Mouse (Mus musculus) intestine, postnatal 0 days (tissue): ENCODE results near the gene Ten1. TPM values are rescaled to one million over a fixed set of nuclear protein-coding genes. Genes with fewer than 3 reads are reported as not detected.

Experiments used
- ATAC-seq: fragments of 200-750 bp; cut with Nextera tagmentation; 2 replicates; pipeline ENCODE4 v1.8.0; 2017; ENCODE audit warnings: mild to moderate bottlenecking, moderate TSS enrichment, moderate library complexity
- H3K27ac ChIP-seq: fragments of 300-500 bp; sonication (generic); 2 replicates; pipeline ENCODE4 v1.5.1; 2014; ENCODE audit warnings: mild to moderate bottlenecking, low read depth, low read length, moderate library complexity
- H3K27me3 ChIP-seq: fragments of 300-500 bp; sonication (generic); replicated peaks from 2 replicates; pipeline ENCODE4 v1.6.1; 2014; ENCODE audit warnings: low read length, mixed read lengths; ENCODE audit not compliant: control insufficient read depth, insufficient read depth
- H3K36me3 ChIP-seq: fragments of 300-500 bp; sonication (generic); 2 replicates; pipeline ENCODE4 v1.6.1; 2014; ENCODE audit warnings: mild to moderate bottlenecking, moderate library complexity; ENCODE audit not compliant: control insufficient read depth, insufficient read depth
- H3K4me1 ChIP-seq: fragments of 300-500 bp; sonication (generic); replicated peaks from 2 replicates; pipeline ENCODE4 v1.6.1; 2014; ENCODE audit warnings: antibody characterized with exemption, low read length, mixed read lengths; ENCODE audit not compliant: control insufficient read depth, insufficient read depth
- H3K4me2 ChIP-seq: fragments of 300-500 bp; sonication (generic); replicated peaks from 2 replicates; pipeline ENCODE4 v1.6.1; 2014; ENCODE audit warnings: low read depth, mild to moderate bottlenecking, moderate library complexity
- H3K4me3 ChIP-seq: fragments of 300-500 bp; sonication (generic); 2 replicates; pipeline ENCODE4 v1.5.1; 2014; ENCODE audit warnings: low read depth, low read length
- H3K9ac ChIP-seq: fragments of 300-500 bp; sonication (generic); 2 replicates; pipeline ENCODE4 v1.6.1; 2014; ENCODE audit warnings: mild to moderate bottlenecking, low read depth, low read length
- H3K9me3 ChIP-seq: fragments of 300-500 bp; sonication (generic); 2 replicates; pipeline ENCODE4 v1.6.1; 2016; ENCODE audit warnings: mixed run types; ENCODE audit not compliant: control insufficient read depth
- CTCF ChIP-seq: sonication (generic); IDR thresholded peaks from 2 replicates; pipeline ENCODE4 v1.5.1; 2016; ENCODE audit warnings: low read depth, mild to moderate bottlenecking, control low read depth, antibody characterized with exemption, moderate library complexity
- WGBS: fragments of 180-500 bp; shearing (Covaris S2); extraction: QIAGEN DNeasy Blood & Tissue Kit; methylation state at CpG from one replicate; pipeline ENCODE4 v1.1.7; 2014; 5-methylcytosine and 5-hydroxymethylcytosine counted together
- polyA plus RNA-seq: library from polyadenylated mRNA; unstranded; fragments of >200 nt; fragmentation: Nextera tagmentation; extraction: Ambion mirVana; gene quantifications from 2 replicates; pipeline ENCODE4 v1.2.1, GENCODE M21; 2015

The Ten1 gene
- polyA plus RNA-seq, 1 experiment from 2014 or later: 66.8 TPM

DNA sequence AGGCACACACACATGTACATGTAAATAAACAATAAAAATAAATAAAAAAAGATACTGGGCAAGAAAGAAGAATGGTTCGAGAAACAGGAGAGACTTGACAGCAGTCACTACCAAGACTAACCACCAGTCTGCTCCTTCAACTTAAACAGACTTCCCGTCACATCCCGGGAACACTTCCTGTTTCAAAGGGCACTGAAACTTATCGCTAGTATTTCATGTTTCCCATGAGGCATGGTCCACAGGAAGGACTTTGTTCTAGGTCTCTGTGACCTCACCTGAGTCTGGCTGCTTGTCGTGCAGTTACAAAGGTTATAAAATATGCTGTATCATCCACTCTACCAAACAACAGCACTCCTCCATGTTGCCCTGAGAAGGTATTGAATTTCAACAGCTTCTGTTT is 3.4 kb upstream of the Ten1 start:
- Histone ChIP-seq H3K9ac (0 out of 2 replicates have a peak overlapping the region, but pooled peaks have one; percentile 7), H3K4me1 (0 out of 2 replicates have a peak, but pooled peaks cover 6% of the 10 kb centered on the region), H3K4me3 (no peak overlapping the region; the same call in 1 of the 2 replicates), H3K27me3 (no peaks in the 10 kb centered on the region), H3K36me3 (peaks cover 26% of the 10 kb centered on the region), H3K27ac (peak overlapping the region; percentile 88), H3K9me3 (no peaks in the 10 kb centered on the region), H3K4me2 (peak overlapping the region; percentile 80)
- peak; percentile 60 for ATAC-seq
- peak; percentile 64 for TF ChIP-seq CTCF
- WGBS: 28% methylated on average over 5 of the region's 5 CpGs

DNA sequence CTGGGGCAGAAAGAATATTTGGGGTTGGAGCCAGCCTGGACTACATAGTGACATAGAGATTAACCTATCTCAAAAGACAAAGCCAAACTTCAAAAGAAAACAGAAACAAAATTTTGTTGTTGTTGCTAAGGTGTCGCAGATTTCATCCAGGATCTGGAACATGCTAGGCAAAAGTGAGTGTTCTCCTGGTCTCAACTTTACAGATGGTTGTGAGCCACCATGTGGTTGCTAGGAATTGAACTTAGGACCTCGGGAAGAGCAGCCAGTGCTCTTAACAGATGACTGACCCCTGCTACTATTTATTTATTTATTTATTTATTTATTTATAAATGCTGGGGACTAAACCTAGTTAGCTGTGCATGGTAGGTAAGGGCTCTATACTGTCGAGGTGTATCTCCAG is 2.3 kb upstream of the Ten1 start:
- H3K27ac ChIP-seq: peak overlapping the region; percentile 88
- peak overlapping the region; percentile 80 for H3K4me2 ChIP-seq
- H3K36me3 ChIP-seq: peaks cover 16% of the 10 kb centered on the region
- WGBS: 73% methylated on average over 3 of the region's 3 CpGs
- no peaks in the 10 kb centered on the region for H3K9me3 ChIP-seq
- H3K4me3 ChIP-seq: peak overlapping the region; percentile 76; the same call in 1 of the 2 replicates
- ATAC-seq: no peak
- no peaks in the 10 kb centered on the region for H3K27me3 ChIP-seq
- 0 out of 2 replicates have a peak, but pooled peaks cover 6% of the 10 kb centered on the region for H3K4me1 ChIP-seq
- TF ChIP-seq CTCF: no peak
- H3K9ac ChIP-seq: no peak overlapping the region; the same call in 1 of the 2 replicates

DNA sequence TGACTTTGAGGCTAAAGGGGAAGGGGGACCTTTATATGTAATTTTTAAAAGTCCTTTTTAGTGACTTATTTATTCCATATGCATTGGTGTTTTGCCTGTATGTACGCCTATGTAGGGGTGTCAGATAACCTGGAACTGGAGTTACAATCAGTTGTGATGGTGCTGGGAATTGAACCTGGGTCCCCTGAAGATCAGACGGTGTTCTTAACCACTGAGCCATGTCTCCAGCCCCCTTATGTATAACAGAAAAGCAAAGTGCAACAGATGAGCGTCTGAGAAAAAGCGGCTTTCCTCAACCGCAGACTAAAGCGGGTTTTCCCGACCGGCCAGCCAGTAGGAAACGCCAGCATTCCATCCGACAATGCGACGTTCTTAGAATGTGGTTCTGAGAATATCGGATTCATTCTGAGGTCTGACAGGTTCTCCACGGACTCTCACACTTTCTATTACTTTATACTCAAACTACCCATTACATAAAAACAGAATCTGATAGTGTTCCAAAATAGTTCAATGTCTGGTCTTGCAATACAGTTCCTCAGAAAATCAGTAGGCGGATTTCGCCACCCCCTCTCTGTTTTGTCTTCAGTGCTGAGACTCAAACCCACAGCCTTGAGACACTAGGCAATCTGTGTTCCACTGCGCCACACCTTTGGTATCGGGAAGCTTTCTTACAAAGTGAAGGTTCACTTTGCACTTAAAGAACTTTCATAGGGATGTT is 1.6 kb upstream of the Ten1 start:
- no peak for ATAC-seq
- Histone ChIP-seq H3K9me3 (no peaks in the 10 kb centered on the region), H3K4me2 (peak overlapping the region; percentile 80), H3K9ac (peak overlapping the region; percentile 90), H3K4me1 (0 out of 2 replicates have a peak, but pooled peaks cover 6% of the 10 kb centered on the region), H3K27ac (peak overlapping the region; percentile 97), H3K4me3 (peak overlapping the region; percentile 76), H3K27me3 (no peaks in the 10 kb centered on the region), H3K36me3 (peaks cover 11% of the 10 kb centered on the region; the same call in 1 of the 2 replicates)
- WGBS: 92% methylated on average over 18 of the region's 18 CpGs
- no peak for TF ChIP-seq CTCF

GRCm38 (mm10) chr11:116197584-116197906 is 1.1 kb upstream of the Ten1 start:
- H3K4me2 ChIP-seq: peak overlapping the region; percentile 80
- 79% methylated on average over 6 of the region's 6 CpGs for WGBS
- ATAC-seq: no peak
- H3K9me3 ChIP-seq: no peaks in the 10 kb centered on the region
- H3K36me3 ChIP-seq: peaks cover 8% of the 10 kb centered on the region; the same call in 1 of the 2 replicates
- 0 out of 2 replicates have a peak, but pooled peaks cover 8% of the 10 kb centered on the region for H3K4me1 ChIP-seq
- H3K27me3 ChIP-seq: no peaks in the 10 kb centered on the region
- H3K9ac ChIP-seq: peak overlapping the region; percentile 90
- peak overlapping the region; percentile 97; the same call in 1 of the 2 replicates for H3K27ac ChIP-seq
- H3K4me3 ChIP-seq: peak overlapping the region; percentile 76
- no peak for TF ChIP-seq CTCF

GRCm38 (mm10) chr11:116198132-116198531 is 523 bp upstream of the Ten1 start:
- peak overlapping the region; percentile 80 for H3K4me2 ChIP-seq
- peak overlapping the region; percentile 90 for H3K9ac ChIP-seq
- H3K9me3 ChIP-seq: no peaks in the 10 kb centered on the region
- peak overlapping the region; percentile 97 for H3K27ac ChIP-seq
- H3K36me3 ChIP-seq: peaks cover 5% of the 10 kb centered on the region; the same call in 1 of the 2 replicates
- peak overlapping the region; percentile 76 for H3K4me3 ChIP-seq
- no peak for ATAC-seq
- WGBS: 16% methylated on average over 13 of the region's 13 CpGs
- H3K27me3 ChIP-seq: no peaks in the 10 kb centered on the region
- H3K4me1 ChIP-seq: 0 out of 2 replicates have a peak, but pooled peaks cover 10% of the 10 kb centered on the region
- no peak for TF ChIP-seq CTCF

DNA sequence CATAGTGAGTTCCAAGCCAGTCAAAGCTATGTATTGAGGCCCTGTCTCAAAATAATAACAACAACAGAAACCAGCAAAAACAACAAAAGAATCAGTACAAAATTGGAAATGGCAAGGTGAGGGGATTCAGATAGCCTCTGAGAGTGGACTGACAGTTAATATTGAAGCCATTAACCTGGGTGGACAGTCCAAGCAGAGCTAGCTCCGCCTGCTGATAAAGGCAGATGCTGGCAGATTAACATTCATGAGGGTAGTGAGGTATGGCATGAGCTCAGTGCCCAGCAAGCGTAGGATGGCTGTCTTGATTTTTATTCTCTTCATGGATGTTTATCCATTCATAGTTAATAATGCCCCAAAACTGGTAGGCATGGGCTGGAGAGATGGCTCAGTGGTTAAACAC is 2.5 kb downstream of the Ten1 start:
- Histone ChIP-seq H3K27ac (no peak overlapping the region), H3K4me2 (no peak overlapping the region), H3K9ac (no peak overlapping the region), H3K4me1 (0 out of 2 replicates have a peak, but pooled peaks cover 10% of the 10 kb centered on the region), H3K4me3 (no peak overlapping the region), H3K27me3 (no peaks in the 10 kb centered on the region), H3K9me3 (no peaks in the 10 kb centered on the region), H3K36me3 (peaks cover 13% of the 10 kb centered on the region; the same call in 1 of the 2 replicates)
- WGBS: 92% methylated on average over 2 of the region's 2 CpGs
- no peak for TF ChIP-seq CTCF
- ATAC-seq: no peak
